Mouse (Mus musculus): ENCODE results near the gene Gzmb. TPM values are rescaled to one million over a fixed set of nuclear protein-coding genes. Genes with fewer than 3 reads are reported as not detected.

The Gzmb gene
- total RNA-seq, 4 experiments from 2014 or later: 0.19 to 0.40 (median 0.37) TPM

Other genes starting within 250 kb of the Gzmb start
- gene Mcpt1, start 244.3 kb downstream of the Gzmb start, total RNA-seq (2022): not detected
- not detected for gene Mcpt9, start 231.8 kb downstream of the Gzmb start, total RNA-seq (2022)
- not detected for gene Mcpt2, start 220.2 kb downstream of the Gzmb start, total RNA-seq (2022)
- gene Mcpt4, start 199.9 kb downstream of the Gzmb start, total RNA-seq (2022): 1 to 10 TPM in 3 of 4 experiments, under 1 TPM in 1; 0.74 to 3.0 (median 1.8) TPM
- gene Mcpt8, start 177.0 kb downstream of the Gzmb start, total RNA-seq (2022): not detected
- not detected for gene Ctsg, start 159.7 kb downstream of the Gzmb start, total RNA-seq (2022)
- gene Gzme, start 141.6 kb downstream of the Gzmb start, total RNA-seq (2022): not detected
- not detected for gene Gzmd, start 129.7 kb downstream of the Gzmb start, total RNA-seq (2022)
- gene Gzmg, start 102.7 kb downstream of the Gzmb start, total RNA-seq (2022): not detected
- gene Gzmn, start 87.7 kb downstream of the Gzmb start, total RNA-seq (2022): not detected
- gene Gzmf, start 50.8 kb downstream of the Gzmb start, total RNA-seq (2022): not detected
- gene Gzmc, start 27.6 kb downstream of the Gzmb start, total RNA-seq (2022): not detected
- gene Atp12a, start 102.8 kb upstream of the Gzmb start, total RNA-seq (2022): 1 to 10 TPM in 1 of 4 experiments, under 1 TPM in 1, not detected in 2; 0.10 to 1.0 TPM
- 1 to 10 TPM in 2 of 4 experiments, under 1 TPM in 2; 0.59 to 1.9 (median 1.2) TPM for gene Rnf17, start 140.3 kb upstream of the Gzmb start, total RNA-seq (2022)

Measured in adrenal gland, adult 8-10 months (tissue).